Mouse (Mus musculus) spleen, adult 2 months (tissue): ENCODE results near the gene Klf7.

Experiments
- CTCF ChIP-seq: fragments of 200-500 bp; IDR thresholded peaks from 2 replicates; pipeline ENCODE4 v1.5.1; 2011; ENCODE audit warnings: mild to moderate bottlenecking, inconsistent platforms; ENCODE audit not compliant: insufficient read depth, insufficient read length, insufficient replicate concordance; ENCODE audit errors: extremely low read depth
- POLR2A ChIP-seq: fragments of 200-500 bp; IDR thresholded peaks from 2 replicates; pipeline ENCODE4 v1.6.1; 2011; ENCODE audit warnings: low read depth, low read length, inconsistent platforms

- TF ChIP-seq POLR2A (no peak), CTCF (no peak)
Measured at GRCm38 (mm10) chr1:64074051-64074450, 48.0 kb downstream of the Klf7 start.
